Mouse (Mus musculus) C2C12 (cell line): ENCODE data around the gene Itpr1.

ENCODE experiments used
- CEBPB ChIP-seq: IDR thresholded peaks from one replicate; pipeline ENCODE4 v1.6.1; 2011; ENCODE audit warnings: low read depth, mild to moderate bottlenecking, control low read depth, moderate library complexity
- CTCF ChIP-seq: IDR thresholded peaks from one replicate; pipeline ENCODE4 v1.5.1; 2011; ENCODE audit not compliant: control insufficient read depth, insufficient read depth, insufficient read length

DNA sequence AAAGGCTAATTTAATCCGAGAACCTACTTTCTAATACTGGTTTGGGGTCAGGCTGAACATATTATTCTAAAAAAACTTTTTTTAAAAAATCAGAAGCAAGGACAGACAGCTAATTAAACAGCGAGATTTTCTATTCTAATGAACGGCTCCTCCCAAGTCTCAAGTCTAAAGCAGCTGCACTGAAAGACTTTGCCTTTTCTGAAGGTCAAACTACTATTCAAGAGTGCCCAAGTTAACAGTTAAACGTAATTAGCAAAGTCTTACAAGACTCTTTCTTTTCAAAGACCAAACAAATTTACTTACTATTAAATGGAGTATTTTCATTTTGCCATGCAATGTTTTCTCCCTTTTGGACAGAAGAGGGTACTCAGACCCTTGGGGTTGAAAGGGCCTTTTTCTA, 6.8 kb upstream of the Itpr1 start:
- TF ChIP-seq CTCF (no peak), CEBPB (no peak)
